Mouse (Mus musculus) erythroblast, embryonic 14.5 days (primary cell): ENCODE results near the gene Nfkbib.

ENCODE experiments used
- GATA1 ChIP-seq: IDR thresholded peaks from 2 replicates; pipeline ENCODE4 v1.6.1; 2012; ENCODE audit warnings: low read length, inconsistent platforms, mixed read lengths
- TAL1 ChIP-seq: IDR thresholded peaks from 3 replicates; pipeline ENCODE4 v1.6.1; 2012; ENCODE audit warnings: low read length, inconsistent platforms, mixed read lengths

GRCm38 (mm10) chr7:28780857-28781256, 13.5 kb upstream of the Nfkbib start:
- no peak for TF ChIP-seq TAL1
- TF ChIP-seq GATA1, result no peak
